Mouse (Mus musculus) gastrocnemius, adult 8-10 months (tissue): ENCODE results near the gene Map4. TPM values are rescaled to one million over a fixed set of nuclear protein-coding genes. Genes with fewer than 3 reads are reported as not detected.
"Not testable (repeated sequence)": the region's sequence is repeated elsewhere in the genome, so short reads cannot be mapped to it uniquely, and the experiment has no call there.

ENCODE experiments used
- DNase-seq, 2 experiments: peaks; one replicate each; pipeline ENCODE4 v3.0.0; 2022; ENCODE audit warnings: low spot score in 2 of 2
- microRNA-seq: library from miRNA; unstranded; fragments of <30 nt; microRNA quantifications from one replicate; pipeline ENCODE4 v1.2.0, GENCODE M21; 2022
- total RNA-seq, 4 experiments: library from RNA; stranded (reverse); gene quantifications; 2 replicates each; pipeline ENCODE4 v1.2.4; 2022

Map4 gene
- total RNA-seq, 4 experiments from 2014 or later: 475 to 623 (median 599) TPM

GRCm38 (mm10) chr9:110123322-110123721, 192.1 kb downstream of the Map4 start:
- no peak for DNase-seq

- not testable (repeated sequence) for DNase-seq
Measured at GRCm38 (mm10) chr9:110124008-110124540, 192.8 kb downstream of the Map4 start.

- no peak for DNase-seq
Measured at GRCm38 (mm10) chr9:110130896-110131524, 199.8 kb downstream of the Map4 start.

GRCm38 (mm10) chr9:110131525-110132197, 200.4 kb downstream of the Map4 start:
- peak; percentile 99 for DNase-seq

- no peak for DNase-seq
Measured at GRCm38 (mm10) chr9:110132201-110132605, 200.9 kb downstream of the Map4 start.

GRCm38 (mm10) chr9:110132921-110133320, 201.7 kb downstream of the Map4 start:
- no peak for DNase-seq

Small RNA genes within 50 kb of the gene (microRNA-seq; reads per million reads assigned to microRNA genes)
- not detected for gene Mir7089

Other genes with a start within 250 kb of the Map4 start
- not detected for gene Fbxw18, start 228.8 kb upstream of the Map4 start, total RNA-seq
- not detected for gene Fbxw26, start 185.4 kb upstream of the Map4 start, total RNA-seq
- gene Fbxw27, start 140.8 kb upstream of the Map4 start, total RNA-seq: not detected
- not detected for gene Spink8, start 119.2 kb upstream of the Map4 start, total RNA-seq
- 10 to 100 TPM; 29.2 to 35.4 (median 33.5) TPM for gene Nme6, start 98.7 kb upstream of the Map4 start, total RNA-seq
- not detected for gene Camp, start 81.8 kb upstream of the Map4 start, total RNA-seq
- gene Cdc25a, start 55.9 kb upstream of the Map4 start, total RNA-seq: 1 to 10 TPM; 4.1 to 5.7 (median 4.6) TPM
- gene Smarcc1, start 186.2 kb downstream of the Map4 start, total RNA-seq: 10 to 100 TPM; 22.0 to 27.2 (median 26.3) TPM
- gene Dhx30, start 186.4 kb downstream of the Map4 start, total RNA-seq: 10 to 100 TPM; 25.4 to 39.5 (median 35.1) TPM